Mouse (Mus musculus): Measurements from ENCODE around the gene Slc8a1.

Gene Slc8a1

DNA sequence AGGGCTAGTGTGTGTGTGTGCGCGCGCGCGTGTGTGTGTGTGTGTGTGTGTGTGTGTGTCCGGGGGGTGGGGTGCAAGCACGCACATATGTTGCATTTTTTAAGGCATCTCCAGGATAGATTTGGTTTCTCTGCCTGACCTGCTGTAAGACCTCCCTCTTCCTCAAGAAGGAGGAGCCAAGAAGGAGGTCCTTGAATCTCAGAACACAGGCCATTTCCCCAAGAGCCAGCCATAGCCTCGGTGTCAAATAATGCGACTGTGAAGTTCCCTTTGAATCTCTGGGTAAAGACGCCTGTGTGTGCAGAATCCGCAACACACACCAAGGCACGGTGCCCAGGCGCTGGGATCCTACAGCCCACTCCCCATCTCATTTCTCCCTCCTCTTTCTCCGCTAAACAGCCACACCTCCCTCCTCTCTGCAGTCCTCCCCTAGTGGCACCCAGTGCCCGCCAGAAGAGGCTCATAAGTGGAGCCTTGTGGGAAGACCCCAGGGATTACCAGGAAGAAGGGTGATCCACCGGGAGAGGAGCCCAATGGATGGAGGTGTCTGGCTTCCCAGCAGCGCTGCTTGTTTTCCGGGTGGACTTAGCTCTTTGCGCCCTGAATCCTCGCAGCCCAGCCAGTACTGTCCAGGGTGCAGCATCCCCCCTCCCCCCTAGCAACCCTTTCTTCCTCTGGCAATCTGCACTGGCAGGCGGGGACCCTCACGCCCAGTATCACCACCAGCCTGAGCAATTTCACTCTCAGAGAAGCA lies 68.9 kb downstream of the Slc8a1 start:
- DNase-seq: peak; percentile 61

DNA sequence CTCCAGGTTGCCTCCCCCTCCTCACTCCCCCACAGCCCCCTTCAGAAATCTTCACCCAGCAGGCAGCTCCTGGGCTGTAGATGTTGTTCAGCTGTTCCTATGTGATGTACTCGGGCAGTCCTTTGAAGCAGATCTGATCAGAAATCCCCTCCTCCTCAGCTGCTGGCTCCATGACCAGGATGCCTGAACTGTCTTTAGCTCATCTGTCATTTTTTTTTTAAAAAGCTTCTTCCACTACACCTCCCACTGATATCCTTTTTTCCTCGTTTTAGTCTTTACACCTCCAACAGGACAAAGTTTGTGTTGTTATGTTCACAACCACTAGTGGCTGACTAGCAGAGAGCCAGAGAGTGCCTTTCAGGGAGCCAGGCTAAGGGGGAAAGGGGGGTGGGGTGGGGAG lies 69.7 kb downstream of the Slc8a1 start:
- DNase-seq: no peak

DNA sequence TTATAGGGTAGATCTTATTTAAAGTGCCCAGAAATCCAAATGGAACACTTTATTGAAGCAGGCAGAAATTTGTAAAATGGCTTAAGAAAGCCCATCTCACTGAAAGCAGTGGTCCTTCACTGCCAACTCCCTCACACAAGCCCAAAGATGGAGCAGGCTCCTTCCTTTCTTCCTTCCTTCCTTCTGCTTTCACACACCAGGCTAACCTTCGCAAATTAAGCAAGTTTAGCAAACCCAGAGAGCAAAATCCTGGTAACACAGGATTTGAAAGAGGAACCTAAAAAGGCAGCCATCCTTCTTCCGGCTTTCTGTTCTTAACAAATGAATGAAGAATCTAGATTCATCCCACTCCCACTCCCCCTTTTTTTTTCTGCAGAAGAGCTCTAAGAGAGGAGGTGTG lies 70.2 kb downstream of the Slc8a1 start:
- DNase-seq: no peak

DNA sequence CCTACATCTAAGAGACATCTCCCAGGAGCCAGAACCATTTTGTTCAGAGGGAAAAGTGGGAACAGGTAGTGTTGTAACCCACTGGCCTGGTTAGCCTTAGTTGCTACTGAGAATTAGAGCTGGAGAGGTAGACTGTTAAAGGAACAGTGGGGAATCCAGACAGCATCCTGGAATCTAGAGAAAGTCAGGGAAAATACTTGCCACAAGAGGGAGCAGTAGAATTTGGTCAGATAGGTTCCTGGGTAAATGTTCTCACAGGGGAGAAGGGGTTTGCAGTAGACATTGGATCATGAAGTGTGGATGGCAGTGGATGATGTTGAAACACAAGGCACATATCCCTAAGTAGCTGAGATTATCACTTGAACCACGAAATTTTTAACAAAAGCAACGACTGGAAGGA lies 71.6 kb downstream of the Slc8a1 start:
- DNase-seq: peak; percentile 61

- no peak for DNase-seq
Observed at GRCm38 (mm10) chr17:81664916-81665315, 73.3 kb downstream of the Slc8a1 start.

GRCm38 (mm10) chr17:81657828-81658227 lies 80.3 kb downstream of the Slc8a1 start:
- no peak for DNase-seq

DNA sequence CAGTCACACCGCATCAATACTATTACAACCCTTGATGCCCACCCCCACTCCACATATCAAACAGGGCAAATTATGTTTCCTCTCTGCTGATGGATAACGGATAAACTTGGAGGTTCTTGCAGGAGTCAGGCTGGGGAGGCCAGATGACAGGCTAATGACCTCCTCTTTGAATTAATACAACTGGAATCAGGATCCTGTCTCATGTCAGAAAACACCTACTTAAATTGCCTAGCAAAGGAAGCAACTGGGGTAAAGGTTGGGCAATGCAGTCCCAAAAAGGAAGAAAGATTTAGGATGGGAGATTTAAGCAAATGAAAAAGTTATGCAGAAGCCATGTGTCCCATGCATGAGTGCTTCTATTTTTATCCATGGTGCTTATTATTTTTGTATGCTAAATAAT lies 83.6 kb downstream of the Slc8a1 start:
- DNase-seq: peak; percentile 39

GRCm38 (mm10) chr17:81652958-81653357 lies 85.2 kb downstream of the Slc8a1 start:
- peak; percentile 40 for DNase-seq

DNA sequence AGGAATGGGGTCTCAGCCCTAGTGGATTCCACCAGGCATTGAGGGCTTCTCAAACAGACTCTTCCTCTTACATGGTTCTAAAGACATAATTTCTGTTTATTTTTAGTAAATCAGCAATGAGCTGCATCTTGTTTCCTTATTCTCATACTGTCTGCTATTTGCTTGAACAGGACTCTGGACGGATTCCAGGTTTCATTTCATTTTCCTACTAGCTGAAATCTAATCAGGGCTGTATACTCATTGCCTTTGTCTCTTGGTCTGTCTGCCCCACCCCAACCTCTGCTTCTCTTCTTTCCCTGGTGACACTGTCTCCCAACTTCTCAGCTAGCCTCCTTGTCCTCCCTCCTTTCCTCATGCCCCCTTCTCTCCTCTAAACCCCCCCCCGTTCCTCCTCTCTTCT lies 101.4 kb downstream of the Slc8a1 start:
- DNase-seq: no peak

DNA sequence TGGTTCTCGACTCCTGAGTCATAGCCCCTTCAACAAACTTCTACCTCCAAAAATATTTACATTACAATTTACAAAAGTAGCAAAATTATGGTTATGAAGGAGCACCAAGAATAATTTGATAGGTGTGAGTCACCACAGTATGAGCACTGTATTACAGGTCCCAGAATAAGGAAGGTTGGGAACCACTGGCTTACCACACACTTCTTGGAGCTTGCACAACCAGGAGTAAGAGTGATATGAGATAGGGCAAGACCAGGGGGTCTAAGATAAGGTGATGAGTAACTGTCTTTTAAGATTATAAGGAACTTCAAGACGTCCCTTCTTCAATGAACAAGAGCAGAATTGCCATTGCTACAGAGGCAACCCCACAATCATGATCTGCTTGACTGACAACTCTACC lies 107.7 kb downstream of the Slc8a1 start:
- no peak for DNase-seq

DNA sequence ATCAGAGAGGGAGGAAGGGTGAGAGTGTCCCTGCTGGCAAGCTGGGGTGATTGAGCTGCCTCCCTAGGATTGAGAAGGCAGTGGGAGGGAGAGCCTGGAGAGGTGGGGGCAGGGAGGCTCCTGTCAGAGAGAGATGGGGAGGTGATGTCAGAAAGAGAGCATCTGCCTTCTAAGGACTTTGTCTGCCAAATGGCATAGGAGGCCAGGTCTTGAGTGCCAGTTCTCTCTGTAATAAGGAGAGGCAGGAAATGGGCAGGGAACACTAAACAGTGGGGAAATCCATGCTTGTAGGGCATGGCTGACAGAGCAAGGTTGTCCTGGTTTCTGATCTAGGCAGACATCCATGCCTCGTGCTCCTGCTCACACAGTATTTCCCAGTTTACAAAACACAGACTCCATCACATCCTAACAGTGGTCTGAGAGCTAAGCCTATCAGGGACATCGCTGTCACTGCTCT lies 117.0 kb downstream of the Slc8a1 start:
- DNase-seq: peak; percentile 72

DNA sequence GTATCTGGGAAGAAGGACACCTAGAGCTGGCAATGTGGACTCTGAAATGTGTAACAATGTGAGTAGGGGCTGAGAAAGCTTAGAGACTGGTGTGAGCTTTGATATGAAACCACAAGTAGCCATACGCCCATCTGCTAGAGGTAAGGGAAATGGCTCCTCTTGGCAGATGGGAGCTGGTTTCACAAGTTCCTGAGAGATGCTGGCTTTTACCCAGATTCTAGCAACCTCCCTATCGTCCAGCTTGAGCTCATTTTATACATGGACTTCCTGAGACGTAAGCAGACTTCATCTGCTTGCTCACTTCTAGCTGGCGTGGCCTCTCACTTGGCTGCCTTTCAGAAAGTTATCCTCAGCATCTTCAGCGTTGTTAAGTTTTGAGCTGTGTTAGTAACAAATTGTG lies 119.7 kb downstream of the Slc8a1 start:
- peak; percentile 41 for DNase-seq

GRCm38 (mm10) chr17:81616326-81616725 lies 121.9 kb downstream of the Slc8a1 start:
- no peak for DNase-seq

GRCm38 (mm10) chr17:81615391-81615790 lies 122.8 kb downstream of the Slc8a1 start:
- DNase-seq: no peak

GRCm38 (mm10) chr17:81607515-81607914 lies 130.7 kb downstream of the Slc8a1 start:
- no peak for DNase-seq

GRCm38 (mm10) chr17:81606084-81606483 lies 132.1 kb downstream of the Slc8a1 start:
- no peak for DNase-seq

GRCm38 (mm10) chr17:81605219-81605660 lies 132.9 kb downstream of the Slc8a1 start:
- DNase-seq: peak; percentile 49

DNA sequence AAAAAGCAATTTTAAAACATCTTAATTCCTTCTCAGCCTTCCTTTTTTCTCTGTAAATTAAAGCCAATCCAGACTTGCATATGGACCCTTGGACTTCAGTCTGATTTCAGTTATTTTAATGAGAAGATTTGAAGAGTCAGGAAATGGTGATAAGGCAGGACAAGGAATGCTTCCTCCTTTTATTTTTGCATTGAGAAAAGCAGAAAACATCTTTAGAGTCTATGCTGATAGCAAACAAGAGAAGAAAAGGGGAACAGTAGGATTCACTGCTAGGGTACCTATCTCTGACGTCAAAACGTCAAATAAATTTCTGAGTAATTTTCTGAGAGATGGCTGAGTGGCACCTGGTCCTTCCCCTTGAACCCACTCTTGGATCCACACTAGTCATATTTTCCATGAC lies 139.1 kb downstream of the Slc8a1 start:
- no peak for DNase-seq

GRCm38 (mm10) chr17:81589791-81590190 lies 148.4 kb downstream of the Slc8a1 start:
- no peak for DNase-seq

DNA sequence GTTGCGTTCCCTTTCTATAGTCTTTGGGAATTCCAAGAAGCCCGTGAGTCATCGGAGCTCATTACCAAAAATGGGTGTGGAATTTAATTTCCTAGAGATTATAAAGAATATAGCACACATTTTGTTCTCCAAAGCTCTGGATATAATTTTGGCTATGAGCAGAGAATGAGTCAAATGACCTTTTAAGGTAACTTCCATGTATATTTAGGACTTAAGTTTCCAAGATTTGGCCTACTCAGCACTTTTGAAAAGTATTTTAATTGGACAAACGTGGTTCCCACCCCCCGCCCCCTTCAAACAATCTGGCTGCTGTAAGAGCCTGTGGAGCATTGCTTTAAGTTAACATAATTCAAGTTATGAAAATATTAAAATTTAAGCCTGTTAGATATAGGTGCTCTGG lies 151.4 kb downstream of the Slc8a1 start:
- no peak for DNase-seq

- peak; percentile 60 for DNase-seq
Observed at GRCm38 (mm10) chr17:81579728-81580425, 158.3 kb downstream of the Slc8a1 start.

DNA sequence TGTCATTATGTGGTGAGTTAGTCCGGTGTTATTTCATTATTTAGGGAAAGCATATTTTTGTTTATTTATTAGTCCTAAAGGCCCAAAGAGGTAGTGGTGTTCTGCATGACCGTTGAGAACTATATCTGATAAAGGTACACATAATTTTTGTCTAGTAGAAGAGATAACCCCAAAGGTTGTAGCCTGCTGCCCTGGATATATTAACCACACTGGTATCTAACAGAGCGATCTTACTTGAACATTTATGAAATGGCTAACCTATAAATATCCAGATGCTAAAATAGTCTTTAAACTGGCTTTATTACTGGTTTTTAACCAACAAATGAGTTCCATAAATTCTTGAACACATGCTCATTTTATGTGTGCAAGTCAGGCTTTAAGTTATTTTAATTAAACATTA lies 161.3 kb downstream of the Slc8a1 start:
- DNase-seq: no peak

DNA sequence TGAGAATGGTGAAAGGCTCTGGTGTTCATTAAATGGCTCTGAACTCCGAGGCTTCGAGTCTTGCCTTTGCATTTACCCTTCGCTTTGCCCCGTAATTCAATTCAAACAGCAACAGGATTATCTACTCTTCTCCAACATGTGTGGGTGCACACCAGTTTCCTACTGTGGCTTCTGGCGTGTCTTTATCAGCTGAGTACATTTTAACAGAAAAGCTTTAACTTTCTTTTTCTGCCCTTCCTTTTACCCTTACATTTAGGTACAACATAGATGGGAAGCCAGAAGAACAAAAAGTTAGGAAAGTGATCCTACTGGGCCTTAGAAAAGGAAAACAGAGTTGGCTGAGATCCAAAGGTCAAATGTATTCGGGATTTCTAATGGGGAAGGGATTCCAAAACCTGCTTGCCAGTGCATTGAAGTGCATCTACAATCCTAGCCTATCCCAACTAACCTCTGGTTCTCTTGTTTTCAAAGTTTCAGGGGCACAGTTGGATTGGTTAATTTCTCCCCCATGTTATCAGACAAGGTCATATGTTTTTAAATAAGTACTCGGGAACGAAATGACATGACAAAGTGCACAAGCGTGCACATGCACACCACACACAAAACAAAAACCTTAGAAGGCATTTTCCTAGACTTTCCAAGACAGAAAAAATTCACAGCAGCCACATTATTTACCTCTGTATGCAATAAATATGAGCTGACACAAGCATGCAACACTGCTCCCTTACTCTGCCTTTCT lies 172.4 kb downstream of the Slc8a1 start:
- DNase-seq: no peak

Measured in lung, postnatal 10 days (tissue).